Mouse (Mus musculus) brain, embryonic 18.5 days (tissue): ENCODE results near the gene Eri2.

ENCODE experiments used
- DNase-seq: peaks from one replicate; pipeline ENCODE4 v3.0.0-alpha.2; 2012; ENCODE audit warnings: low read depth, low spot score

The Eri2 gene

DNA sequence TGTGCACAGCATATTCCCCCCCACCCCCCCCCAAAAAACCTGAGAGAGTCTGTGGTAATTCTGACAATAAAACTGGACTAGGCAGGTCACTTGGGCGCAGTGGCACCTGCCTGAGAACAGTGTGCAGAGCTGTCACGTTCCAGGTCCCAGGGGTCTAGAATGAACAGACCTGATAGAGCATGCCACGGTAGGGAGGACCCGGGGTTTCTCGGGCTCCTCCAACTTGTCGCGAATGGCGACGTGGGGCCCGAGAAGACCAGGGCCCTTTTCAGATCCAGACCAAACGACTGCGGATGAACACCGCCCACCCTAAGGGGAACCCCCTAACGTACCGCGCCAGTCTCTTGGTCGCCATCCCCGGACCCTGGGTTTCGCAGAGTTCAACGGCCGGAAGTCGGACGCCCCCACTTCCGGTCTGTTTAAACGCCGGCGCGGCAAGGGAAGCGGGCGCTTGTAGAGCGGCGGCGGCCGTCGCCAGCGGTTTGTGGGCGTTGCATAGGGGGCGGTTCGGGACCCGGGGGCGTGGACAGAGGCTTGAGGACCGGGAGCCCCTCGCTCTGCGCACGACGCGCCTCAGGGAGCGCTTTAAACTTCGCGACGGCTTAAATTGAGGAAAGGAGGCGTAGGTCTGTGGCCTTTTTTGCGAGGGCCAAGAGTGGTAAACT, at the start of gene Eri2, which contains the start of gene Rexo5:
Gene Eri2 (minus strand): TSS at position 473 of the 665 bp plus-strand sequence.
Gene Rexo5 (plus strand): TSS at position 421 of the 665 bp plus-strand sequence.
- DNase-seq, result peak; percentile 40

DNA sequence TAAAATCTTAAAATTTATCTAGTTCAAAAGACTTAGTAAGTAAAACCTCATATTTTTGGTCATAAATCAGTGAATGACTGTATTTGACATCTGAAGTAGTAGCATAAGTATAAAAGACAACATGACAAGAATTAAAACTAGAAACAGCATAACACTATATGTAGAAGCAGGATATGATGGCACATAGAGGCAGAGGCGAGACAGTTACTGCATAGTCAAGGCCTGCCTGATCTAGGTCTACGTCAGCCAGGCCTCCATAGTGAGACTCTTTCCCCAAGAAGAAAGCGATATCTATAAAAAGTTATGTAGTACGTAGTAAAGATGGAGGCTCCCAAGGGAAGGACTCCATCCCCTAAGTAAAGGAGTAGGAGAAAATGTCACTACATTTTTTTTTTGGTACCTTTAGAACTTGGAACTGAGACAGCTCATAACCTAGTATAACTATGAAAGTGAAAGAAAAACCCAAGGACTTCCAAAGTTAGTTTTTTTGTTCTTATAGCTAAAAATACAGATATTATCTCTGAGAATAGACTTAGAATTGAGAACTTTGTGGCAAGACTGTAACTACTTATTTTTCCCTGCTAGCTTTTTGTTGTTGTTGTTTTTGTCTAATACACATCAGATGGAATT, 48.1 kb upstream of the Eri2 start:
- no peak for DNase-seq

DNA sequence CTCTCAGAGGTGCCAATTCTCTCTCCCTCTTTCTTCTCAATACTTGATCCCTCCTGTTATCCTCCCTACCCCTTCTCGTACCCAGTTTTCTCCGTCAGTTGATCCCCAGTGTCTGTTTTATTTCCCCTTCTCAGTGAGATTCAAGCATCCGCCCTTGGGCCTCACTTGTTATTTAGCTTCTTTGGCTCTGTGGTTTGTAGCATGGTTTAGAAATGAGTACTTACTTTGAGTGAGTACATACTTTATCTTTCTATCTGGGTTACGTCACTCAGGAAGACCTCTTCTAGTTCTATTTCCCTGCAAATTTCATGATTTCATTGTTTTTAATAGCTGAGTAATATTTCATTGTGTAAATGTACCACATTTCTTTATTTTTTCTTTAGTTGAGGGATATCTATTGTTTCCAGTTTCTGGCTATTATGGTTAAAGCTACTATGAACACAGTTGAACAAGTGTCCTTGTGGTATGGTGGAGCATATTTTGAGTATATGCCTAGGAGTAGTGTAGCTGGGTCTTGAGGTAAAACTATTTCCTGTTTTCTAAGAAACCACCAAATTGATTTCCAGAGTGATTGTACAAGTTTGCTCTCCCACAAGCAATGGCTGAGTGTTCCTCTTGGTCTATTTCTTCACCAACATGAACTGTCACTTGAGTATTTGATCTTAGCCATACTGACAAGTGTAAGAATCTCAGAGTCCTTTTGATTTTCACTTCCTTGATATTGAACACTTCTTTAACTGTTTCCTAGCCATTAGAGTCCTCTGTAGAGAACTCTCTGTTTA, 42.3 kb upstream of the Eri2 start:
- no peak for DNase-seq

DNA sequence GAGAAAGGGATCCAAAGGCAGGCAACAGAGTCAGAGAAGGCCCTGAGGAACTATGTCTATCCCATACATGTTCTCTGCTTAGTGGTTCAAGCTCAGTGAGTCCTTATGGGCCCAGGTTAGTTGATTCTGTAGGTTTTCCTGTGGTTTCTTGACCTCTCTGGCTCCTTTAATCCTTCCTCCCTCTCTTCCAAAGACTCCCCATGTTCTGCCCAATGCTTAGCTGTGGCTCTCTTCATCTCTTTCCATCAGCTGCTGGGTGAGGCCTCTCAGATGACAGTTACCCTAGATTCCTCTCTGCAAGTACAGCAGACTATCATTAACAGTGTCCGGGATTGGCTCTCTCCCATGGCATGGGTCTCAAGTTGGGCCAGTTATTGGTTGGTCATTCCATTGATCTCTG, 41.5 kb upstream of the Eri2 start:
- DNase-seq, result no peak

DNA sequence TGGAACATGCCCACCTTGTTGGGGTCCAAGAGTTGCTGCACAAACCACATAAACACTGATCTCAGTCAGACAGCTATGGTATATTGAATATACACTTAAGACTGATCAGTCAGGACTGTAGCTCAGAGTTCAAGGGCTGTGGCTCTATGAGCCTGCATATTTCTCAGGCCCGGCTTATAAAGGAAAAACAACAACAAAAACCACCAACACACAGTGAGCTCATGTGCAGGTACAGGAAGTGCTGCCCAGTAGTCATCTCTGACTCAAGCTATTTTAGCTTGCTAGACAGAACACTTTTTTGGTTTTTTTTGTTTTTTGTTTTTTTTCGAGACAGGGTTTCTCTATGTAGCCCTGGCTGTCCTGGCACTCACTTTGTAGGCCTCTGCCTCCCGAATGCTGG, 14.9 kb upstream of the Eri2 start:
- DNase-seq, result no peak

DNA sequence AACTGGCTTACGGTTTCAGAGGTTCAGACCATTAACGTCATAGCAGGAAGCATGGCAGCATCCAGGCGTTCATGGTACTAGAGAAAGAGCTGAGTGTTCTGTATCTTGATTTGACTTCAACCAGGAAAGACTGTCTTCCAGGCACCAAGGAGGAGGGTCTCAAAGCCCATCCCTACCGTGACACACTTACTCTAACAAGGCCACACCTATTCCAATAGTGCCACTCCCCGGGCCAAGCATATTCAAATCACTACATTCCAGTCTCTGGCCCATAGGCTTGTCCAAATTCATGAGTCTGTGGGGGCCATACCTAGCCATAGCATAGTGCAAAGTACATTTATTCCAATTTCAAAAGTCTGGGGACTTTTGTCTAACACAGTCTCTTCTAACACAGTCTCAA, 13.5 kb upstream of the Eri2 start:
- no peak for DNase-seq

DNA sequence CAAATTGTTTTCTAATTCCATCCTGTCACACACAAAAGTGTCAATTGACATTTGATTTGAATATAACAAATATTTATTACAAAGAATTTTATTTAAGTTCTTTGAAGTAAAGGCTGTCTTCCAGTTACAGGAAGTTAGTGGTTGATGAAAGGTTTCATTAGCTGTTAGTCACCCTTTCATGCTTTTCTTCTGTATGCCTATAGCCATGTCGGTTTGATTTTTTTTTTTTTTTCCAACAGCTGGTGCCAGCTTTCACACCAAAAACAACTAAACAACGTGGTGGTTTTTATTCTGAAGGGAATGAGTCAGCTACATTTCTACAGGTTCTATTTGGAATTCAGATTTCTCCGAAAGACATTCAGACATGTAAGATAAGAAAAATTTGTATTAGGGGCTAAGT, 7.1 kb upstream of the Eri2 start:
- DNase-seq, result no peak

DNA sequence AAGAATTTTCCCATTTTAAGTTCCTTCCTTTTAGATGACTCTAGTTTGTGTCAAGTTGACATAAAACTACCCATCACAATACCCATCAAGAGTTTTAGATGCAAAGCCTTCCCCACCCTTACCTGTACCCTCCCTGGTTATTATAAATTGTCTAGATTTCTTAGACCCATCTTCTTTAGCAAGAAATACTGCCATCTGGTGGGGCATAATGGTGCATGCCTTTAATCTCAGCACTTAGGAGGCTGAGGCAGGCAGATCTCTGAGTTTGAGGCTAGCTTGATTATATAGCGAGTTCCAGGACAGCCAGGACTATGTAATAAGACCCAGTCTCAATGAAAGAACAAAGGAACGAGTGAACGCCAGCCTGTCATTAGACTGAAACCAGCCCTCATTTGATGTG, 6.6 kb upstream of the Eri2 start:
- no peak for DNase-seq

DNA sequence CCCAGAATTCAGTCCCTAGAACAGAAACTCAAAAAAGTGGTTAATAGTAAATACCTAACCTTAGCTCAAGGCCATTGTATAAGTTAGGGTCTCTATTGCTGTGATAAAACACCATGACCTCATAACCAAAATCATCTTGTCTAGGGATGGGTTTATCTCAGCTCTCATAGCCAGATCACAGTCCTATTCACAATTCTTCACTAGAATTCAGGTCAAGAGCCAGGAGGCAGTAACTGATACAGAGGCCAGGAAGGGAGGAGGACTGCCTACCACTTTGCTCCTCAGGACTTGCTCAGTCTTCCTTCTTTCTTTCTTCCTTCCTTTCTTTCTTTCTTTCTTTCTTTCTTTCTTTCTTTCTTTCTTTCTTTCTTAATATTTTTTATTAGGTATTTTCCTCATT, 1.5 kb upstream of the Eri2 start:
- DNase-seq, result no peak

DNA sequence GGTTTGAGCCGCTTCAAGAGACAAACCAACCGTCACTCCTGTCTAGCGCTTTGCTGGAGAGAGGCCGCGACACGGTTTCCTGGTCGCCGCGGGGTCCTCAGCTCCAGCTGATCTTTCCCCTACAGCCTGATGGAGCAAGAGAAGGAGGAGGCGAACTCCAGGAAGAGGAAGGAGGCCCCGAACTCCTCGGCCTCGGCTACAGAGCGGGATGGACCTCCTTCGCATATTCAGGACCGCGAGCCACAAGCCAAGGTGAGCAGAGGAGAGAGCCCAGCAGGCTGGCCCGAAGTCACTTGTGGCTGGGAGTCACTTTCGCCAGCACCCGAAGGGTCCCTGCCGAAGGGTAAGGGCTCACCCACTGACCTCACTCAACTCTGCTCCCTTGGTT, 387 bp upstream of the Eri2 start:
- no peak for DNase-seq

DNA sequence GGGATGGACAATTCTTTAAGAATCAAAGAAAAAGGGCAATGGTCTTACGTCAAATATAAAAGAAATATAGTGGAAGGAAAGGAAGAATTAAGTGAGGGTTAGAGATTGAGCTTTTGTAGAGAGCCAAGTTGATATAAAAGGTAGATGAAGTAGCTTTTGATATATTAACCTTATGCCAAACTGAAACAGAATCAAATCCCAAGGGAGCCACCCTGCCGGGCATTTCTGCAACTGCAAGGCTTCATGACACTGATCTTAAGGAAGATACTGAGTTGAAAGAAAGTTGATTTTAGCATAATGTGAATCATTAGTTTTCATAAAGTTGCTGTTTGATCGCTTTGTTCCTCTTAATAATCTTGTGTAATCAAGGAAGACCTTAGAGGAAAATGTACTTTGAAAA, 4.8 kb downstream of the Eri2 start:
- no peak for DNase-seq

DNA sequence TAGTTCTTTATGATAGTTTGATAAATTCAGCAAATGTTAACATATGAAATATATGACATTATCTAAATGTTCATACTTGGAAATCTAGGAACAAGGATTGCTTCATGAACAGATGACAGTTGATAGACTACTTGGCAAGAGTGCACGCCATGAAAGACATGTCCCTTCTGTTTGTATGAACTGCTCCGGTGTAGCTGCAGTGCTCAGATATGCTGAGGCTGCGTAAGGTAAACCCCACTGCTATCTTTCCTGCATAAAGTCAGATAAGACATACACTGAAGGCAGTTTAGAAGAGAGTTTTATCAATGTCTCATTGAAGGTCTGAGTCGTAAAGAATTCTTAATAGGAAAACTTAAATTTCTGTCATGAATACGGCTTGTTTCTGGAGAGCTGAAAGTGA, 8.9 kb downstream of the Eri2 start:
- no peak for DNase-seq

DNA sequence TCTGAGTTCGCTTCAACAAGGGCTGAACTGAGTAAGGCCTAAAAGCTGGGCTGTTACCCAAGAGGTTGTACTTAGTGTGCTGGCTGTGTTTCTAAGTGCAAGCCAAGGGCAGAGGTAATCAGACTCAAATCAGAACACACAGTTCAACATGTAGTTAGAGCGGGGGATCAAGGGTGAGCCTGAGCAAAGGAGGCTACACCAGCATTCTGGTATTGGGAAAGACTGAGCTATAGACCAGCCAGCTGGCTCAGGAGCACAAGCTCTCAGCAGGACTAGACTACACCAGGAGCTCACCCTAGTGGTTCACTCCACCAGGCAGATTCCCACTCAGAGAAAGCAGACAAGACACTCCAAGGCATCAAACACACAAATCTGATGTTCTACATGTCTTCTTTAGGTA, 10.4 kb downstream of the Eri2 start:
- no peak for DNase-seq

DNA sequence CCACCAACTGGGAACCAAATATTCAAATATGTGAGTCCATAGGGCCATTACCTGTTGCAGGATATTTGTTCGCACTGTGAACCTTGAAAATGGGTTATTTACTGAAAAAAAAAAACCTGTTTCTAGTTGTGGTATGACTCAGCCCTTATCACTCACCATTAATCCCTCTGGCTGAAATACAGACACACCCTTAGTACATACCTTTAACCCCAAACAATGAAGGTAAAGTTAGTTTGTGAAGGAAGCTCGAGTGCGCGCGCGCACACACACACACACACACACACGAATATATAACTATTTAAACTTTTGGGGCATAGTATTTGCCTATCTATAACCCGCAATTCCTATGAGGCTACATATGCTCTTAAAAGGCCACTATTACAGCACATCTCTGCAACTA, 24.0 kb downstream of the Eri2 start:
- no peak for DNase-seq

DNA sequence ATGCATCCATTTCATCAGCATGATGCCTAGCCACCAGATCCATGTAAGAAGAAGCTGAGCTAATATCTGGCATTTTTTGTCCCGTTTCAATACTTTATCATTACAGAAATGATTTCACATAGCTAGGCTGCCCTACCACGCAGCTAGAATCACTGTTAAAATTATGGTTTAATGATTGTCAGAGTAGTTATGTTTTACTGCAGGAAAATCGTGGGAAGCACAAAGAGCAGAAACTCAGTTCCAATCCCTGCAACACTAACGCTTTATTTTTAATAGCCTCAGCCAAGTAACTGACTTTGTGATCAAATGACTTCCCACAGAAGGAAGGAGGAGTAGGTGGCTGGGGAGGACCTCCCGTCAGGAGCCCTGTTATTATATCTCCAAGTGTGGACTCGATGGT, 26.9 kb downstream of the Eri2 start:
- no peak for DNase-seq

DNA sequence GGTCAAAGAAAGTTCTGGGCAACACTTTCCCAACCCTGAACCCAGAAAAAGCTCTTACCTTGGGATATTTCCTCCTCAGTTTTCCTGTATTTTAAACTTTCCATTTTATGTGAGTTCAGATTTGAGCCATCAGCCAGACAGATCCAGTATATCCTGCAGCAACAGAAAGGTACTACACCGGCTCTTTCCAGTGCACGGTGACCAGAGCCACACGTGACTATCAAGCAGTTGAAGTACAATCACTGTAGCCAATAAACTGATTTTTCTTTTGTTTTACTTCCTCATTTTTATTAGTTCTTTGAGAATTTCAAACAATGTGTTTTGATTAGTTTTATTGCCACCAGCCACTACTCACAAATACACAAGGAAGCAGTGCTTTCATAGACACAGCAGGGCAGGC, 29.5 kb downstream of the Eri2 start:
- DNase-seq, result no peak

DNA sequence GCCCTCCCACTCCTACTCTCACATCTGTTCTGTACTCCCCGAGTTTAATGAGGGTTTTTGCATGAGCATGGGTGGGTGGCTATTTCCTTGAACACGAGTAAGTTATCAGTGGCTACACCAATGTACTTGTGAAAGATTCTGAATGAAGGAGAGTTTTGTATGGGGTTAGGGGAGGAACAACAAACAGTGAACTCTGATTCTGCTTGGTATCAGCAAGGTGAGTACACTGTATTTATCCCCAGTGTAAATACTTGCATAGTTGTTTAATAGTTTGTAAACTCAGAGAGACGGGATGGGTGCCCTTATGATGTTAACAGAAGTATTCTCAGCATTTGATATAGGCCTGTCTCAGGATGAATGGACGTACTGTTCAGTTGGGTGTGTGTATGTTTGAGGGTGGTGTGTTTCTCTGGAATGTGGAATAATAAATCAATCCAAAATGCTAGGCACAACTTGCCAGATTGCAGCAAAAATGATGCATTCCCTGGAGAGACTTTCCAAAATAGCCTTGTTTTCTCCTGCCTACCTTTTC, 31.6 kb downstream of the Eri2 start:
- DNase-seq, result no peak

DNA sequence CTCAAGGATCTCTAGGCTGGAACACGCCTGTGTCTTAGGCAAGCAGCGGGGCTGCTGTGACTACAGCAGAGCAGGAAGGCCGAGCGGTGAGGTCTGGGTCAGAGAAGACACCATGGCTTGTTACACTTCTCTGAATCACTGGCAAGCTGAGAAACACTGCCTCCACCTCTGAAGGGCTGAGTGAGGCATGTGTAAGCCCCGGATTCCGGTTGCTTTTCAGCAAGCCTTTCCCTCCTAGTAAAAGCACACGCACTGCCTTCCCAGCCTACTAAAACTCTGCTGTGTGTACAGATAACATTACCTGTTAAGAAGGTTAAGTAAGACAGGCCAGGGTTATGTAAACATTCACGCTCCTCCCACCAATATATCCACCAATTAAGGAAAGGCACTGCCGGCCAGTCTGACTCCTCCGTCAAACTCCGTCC, 33.3 kb downstream of the Eri2 start, which contains the start of gene Acsm3:
Gene Acsm3 (plus strand): TSS at position 397 of the 425 bp plus-strand sequence.
- no peak for DNase-seq

DNA sequence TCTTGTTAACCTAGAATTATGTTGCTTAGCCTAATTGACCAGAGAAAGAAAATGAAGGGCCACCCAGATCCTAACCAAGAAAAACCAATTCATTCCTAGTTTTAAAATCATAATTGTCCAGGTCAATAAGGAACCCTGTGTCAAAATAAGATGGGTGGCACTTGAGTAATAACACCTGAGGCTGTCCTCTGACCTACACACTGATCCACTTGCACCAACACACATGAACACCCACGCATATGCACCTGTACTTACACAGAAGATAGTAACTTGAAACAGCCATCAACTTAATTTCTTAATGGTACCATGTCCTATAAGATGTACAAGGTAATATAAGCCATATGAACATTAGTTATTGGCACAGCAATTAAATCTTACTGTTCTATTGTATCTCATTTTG, 40.2 kb downstream of the Eri2 start:
- DNase-seq, result no peak

DNA sequence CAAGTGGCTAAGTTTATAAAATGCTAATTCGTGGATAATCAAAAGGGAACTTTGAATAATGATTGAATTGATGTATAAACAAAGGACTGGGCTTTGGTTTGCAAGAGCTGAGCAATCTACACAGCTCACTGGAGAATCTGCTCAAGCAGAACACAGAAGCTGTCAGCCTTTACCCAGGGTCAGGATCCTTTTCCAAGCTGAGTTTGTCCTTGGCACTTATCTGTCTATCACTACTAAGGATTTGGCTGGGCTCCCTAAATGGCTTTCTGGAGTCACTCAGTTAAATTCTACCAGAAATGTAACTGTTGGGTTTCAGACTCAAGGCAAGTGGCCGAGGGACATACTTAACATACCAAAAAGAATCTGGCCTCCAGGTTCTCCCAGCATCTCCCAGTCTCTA, 43.9 kb downstream of the Eri2 start:
- DNase-seq, result no peak

DNA sequence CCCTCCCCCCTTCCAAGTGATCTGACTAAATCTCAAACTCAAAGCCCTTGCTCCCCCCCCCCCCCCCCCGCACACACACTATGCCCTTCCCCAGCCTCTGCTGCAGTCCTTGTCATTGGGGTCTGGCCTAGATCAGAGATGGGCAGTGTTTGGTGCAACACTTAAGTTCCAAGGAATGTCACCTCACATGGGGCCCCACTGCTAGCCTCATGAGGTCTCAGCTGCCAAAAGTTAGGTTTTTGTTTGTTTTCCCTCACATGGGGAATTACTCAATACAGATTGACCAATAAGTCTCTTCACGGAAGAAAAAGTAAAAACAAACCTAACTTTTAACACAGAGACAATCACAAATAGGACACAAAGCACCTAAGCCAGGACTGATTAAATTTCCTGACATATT, 45.1 kb downstream of the Eri2 start:
- DNase-seq, result no peak

DNA sequence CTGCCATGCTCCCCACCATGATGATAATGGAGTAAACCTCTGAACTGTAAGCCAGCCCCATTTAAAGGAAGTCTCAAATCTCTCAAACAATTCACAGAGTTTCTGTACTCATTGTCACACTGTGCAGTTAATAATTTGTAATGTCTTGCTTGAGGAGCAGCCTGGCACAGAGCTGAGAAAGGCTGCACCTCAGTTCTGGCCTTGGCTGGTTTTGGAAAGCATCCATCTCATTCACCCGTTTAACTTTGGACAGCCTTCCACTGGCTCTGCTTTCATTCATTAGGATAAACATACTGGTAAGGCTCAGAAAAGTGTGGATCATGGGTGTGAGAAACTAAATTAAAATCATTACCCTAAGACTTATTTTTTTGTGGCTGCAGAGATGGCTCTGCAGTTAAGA, 48.0 kb downstream of the Eri2 start:
- no peak for DNase-seq

DNA sequence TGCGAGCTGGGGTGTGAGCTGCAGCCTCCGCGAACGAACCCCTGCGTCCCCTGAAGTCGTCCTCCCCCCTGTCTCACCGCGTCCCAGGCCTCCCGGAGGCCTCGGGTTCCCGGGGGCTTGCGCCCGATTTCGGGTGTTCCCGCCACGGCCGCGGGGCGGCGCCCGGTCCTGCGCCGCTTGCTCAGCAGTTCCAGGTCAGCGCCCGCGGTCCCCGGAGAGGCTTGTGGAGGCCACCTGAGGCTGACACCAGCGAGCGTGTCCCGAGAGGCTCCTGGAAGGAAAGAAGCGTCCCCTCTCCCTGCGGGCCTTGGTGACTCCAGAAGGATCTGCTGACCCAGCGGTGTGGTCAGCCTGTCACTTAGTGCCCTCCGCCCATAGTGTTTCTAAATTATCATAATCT, 49.5 kb downstream of the Eri2 start:
- DNase-seq, result no peak
